Mouse (Mus musculus) brain, embryonic 14.5 days (tissue): ENCODE data around the gene Xylb. TPM values are rescaled to one million over a fixed set of nuclear protein-coding genes. Genes with fewer than 3 reads are reported as not detected.

Source experiments
- DNase-seq: peaks from one replicate; pipeline ENCODE4 v3.0.0-alpha.2; 2011; ENCODE audit warnings: low read depth
- CTCF ChIP-seq: fragments of 200-500 bp; IDR thresholded peaks from 2 replicates; pipeline ENCODE4 v1.5.1; 2012; ENCODE audit warnings: inconsistent platforms, mild to moderate bottlenecking, moderate library complexity, borderline replicate concordance; ENCODE audit not compliant: insufficient read depth, insufficient read length; ENCODE audit errors: extremely low read depth
- POLR2A ChIP-seq: fragments of 200-500 bp; IDR thresholded peaks from 2 replicates; pipeline ENCODE4 v1.6.1; 2012; ENCODE audit warnings: mild to moderate bottlenecking, inconsistent platforms, borderline replicate concordance; ENCODE audit not compliant: poor library complexity, insufficient read depth, insufficient read length, severe bottlenecking; ENCODE audit errors: extremely low read depth
- polyA plus RNA-seq: library from polyadenylated mRNA; depleted of rRNA; stranded (reverse); fragments of >200 nt; gene quantifications from 2 replicates; pipeline ENCODE4 v1.2.3, GENCODE M21; 2012; rRNA removed

Gene Xylb
- polyA plus RNA-seq, 1 experiment: 6.3 TPM

DNA sequence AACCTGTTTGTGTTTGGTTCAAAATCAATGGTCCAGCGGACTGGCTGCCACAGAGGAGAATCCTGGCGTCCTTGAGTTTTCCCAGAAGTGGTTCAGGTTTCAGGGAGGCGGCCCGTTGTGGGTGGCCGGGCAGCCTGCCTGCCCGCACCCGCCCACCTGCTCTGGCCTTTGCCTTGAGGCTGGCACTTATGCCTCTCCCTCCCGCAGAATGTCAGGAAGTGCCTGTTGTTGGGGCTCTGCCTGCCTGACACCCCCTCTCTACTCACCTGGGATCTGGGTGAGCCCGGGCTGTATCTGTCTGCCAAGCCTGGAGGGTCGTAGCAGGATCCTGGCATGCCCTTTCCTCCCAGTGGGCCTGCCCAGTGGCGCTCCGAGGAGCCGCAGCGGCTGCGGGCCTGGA lies 50.7 kb downstream of the Xylb start:
- no peak for DNase-seq
- TF ChIP-seq POLR2A: no peak
- no peak for TF ChIP-seq CTCF

DNA sequence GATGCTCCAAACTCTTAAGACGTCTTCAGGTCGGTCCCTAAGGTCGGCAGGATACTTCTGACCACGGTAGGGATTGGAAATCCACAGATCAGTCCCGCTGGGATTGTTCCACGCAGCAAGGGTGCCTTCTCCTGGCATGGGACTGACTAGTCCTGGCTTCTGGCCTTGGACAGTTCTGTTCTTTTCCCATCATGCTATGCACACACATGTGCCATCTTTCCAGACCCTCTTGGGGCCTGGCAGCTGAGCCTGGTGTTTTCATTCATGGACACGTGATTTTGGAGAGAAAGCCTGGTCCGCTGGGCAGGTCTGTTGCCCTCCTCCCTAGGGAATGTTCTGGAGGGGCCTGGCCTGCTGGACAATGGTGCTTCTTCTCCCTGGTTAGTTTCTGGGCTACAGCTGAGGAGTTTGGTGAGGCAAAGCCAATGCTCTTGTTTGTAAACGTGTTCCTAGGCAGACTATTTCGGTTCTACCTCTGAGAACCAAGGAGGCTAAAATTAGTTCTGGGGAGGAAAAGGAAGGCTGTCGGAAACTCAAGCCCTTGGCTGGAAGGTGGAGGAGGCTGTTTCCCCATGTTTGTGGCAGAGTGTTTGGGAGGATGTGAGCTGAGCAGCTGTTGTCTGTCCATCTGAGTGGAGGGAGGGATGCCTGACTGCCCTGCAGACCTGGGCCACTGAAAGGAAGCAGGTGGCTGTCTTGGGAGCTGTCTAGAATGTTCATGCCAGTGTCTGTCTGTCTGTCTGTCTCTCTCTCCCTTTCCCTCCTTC lies 51.9 kb downstream of the Xylb start:
- DNase-seq: no peak

DNA sequence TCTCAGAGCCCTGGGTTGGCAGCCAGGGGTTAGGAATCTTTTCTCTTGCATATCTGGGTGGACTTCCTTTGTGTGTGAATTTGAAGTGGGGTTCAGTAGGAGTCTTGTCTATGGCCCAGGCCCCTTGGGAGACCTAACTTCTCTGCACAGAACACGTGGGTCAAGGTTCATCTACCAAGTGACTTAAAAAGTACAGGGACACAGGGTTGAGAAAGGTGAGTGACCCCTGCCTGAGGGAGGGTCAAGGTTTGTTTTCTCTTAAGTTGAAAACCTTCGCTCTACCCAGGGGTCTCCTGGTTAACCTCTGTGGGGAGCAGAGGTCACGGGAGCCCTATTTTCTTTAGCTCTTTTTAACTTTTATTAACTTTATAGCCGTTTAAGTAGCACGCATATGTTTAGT lies 52.7 kb downstream of the Xylb start:
- no peak for DNase-seq
- TF ChIP-seq POLR2A (no peak), CTCF (no peak)

More for the DNA sequence above, 51.9 kb downstream of the Xylb start:
- TF ChIP-seq POLR2A (no peak), CTCF (no peak)

DNA sequence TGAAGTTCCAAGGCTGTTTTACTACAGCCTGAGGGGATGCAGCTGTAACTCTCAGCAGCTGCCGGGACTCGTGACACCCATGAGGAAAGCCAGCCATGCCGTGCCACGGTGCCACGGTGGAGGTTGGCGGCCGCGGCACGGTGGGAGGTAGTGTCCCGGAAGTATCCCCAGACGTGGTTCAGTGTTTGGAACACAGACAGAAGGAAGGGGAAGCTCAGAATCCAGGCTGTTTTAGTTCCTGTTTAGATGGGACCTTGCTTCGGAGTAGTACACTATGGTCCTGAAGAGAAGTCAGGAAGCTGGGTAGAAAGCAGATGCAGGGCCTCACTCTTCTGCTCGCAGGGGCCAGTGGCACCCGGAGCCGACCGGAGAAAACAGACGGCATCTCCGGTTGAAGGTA lies 60.8 kb downstream of the Xylb start:
- TF ChIP-seq CTCF (no peak), POLR2A (no peak)
- no peak for DNase-seq

GRCm38 (mm10) chr9:119419852-119420438 lies 62.8 kb downstream of the Xylb start:
- no peak for DNase-seq
- no peak for TF ChIP-seq POLR2A
- no peak for TF ChIP-seq CTCF

DNA sequence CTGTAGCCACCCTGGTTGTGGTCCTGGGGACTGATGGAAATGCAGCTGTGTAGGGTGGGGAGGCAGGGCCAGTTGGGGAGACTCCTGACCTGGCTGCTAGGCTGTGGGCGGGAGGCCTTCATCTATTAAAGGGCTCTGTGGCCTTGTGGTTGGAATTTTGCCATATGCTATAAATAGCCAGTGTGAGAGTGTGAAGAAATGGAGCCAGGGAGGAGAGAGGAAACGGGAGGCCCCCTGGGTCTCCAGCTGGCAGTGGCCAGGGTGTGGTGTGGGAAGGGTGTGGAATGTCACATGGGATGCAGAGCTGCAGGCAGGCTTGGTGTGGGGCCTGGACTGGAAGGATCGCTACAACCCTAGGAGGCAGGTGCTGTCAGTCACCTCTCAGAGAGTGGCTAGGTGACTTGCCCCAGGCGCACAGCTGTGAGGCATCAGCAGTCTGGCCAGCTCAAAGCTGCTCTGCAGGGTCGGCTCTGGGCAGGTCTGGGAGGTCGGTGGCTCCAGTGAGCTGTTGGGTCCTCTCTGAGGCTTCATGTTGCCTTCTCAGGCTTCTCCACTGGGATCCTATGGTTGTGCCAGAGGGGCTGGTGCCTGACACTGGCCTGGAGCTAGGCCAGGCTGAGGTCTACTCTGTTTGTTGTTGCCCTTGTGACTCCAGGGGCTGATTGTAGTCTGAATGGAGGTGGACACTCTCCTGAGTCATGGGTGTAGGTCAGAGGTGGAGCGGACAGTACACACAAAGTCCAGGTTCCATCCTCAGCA lies 68.2 kb downstream of the Xylb start:
- TF ChIP-seq POLR2A: no peak
- TF ChIP-seq CTCF: no peak
- peak; percentile 69 for DNase-seq

DNA sequence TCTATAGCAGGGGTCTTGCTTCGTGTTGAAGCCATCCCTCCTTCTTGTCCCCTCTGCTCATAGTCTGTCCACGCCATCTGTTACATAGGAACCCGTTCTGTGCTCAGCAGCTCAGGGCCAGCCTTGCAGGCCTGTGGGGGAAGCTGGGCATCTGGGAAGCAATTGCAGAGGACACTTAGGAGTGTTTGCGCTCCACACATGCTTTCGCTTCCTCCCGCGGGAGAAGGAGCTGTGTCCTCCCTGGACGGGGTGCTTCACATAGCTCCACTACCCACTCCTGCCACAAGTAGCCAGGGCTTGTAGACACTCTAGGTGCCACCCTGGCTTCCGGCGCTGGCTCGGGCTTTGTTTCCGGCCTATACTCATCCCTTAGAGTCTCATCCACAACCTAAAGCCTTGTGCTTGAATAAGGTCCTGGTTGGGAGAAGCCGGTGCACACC lies 68.8 kb downstream of the Xylb start:
- TF ChIP-seq POLR2A (no peak), CTCF (no peak)
- no peak for DNase-seq

DNA sequence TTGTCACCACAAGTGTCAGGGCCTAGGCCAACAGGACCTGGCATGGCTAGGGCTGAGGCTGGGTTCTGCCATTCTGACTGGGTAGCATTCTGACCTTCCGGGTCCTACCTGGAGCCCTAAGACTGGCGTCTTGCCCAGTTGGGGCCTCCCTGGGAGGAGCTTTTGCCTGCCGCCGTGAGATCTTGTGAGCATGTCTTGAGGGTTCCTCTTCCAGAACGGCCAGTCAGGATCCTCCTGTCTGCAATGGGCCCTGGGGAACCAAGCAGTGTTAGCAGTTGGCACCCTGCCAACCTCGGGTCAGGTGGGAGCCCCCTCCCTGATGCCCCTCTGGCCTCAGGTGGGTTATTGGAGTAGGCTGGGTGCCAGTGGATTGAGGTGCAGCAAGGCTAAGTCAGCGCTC lies 69.3 kb downstream of the Xylb start:
- TF ChIP-seq CTCF (no peak), POLR2A (no peak)
- no peak for DNase-seq

GRCm38 (mm10) chr9:119430311-119430710 lies 73.1 kb downstream of the Xylb start:
- TF ChIP-seq CTCF: peak; percentile 93
- TF ChIP-seq POLR2A: no peak
- peak; percentile 87 for DNase-seq

- DNase-seq: no peak
- TF ChIP-seq POLR2A: no peak
- no peak for TF ChIP-seq CTCF
Measured at GRCm38 (mm10) chr9:119435855-119436254, 78.7 kb downstream of the Xylb start.

- DNase-seq: no peak
- no peak for TF ChIP-seq POLR2A
- no peak for TF ChIP-seq CTCF
Measured at GRCm38 (mm10) chr9:119438065-119438464, 80.9 kb downstream of the Xylb start.

DNA sequence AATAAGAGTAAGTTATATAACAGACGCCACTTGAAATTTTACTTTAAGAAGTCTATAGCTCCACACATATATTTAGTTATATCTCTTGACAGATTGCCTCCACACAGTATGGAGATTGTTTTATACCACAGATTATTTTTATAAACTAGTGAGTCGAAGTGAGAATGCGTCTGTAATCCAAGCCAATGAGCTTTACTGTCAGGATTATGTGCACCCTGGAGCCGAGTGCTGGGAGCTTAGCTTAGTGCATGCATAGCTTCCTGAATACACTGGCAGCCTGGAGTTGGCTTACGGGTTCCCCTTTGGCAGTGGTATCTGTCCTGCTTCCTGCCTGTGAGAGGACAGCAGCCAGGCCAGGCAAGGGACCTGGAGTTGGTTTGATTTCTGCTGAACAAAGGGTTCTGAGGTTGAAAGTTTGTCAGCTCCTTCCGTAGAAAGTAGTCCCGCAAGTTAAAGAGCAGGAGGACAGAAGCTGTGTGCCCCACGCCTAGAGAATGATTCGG lies 81.4 kb downstream of the Xylb start:
- TF ChIP-seq POLR2A (no peak), CTCF (no peak)
- DNase-seq: no peak

Other genes starting within 250 kb of the Xylb start
- 1.4 and 2.1 TPM in 2 replicates for gene Acaa1b, start 200.3 kb upstream of the Xylb start, polyA plus RNA-seq
- not detected in 2 replicates for gene Gm47289, start 198.2 kb upstream of the Xylb start, polyA plus RNA-seq
- 0.06 and 0.10 TPM in 2 replicates for gene Slc22a13, start 148.3 kb upstream of the Xylb start, polyA plus RNA-seq
- gene Oxsr1, start 35.0 kb upstream of the Xylb start, polyA plus RNA-seq: 53.8 and 55.0 TPM in 2 replicates
- 132 and 164 TPM in 2 replicates for gene Acaa1a, start 17.7 kb upstream of the Xylb start, polyA plus RNA-seq
- 3.1 and 4.4 TPM in 2 replicates for gene Myd88, start 16.0 kb upstream of the Xylb start, polyA plus RNA-seq
- 0.04 and 0.05 TPM in 2 replicates for gene Slc22a14, start 8.2 kb downstream of the Xylb start, polyA plus RNA-seq
- gene Acvr2b, start 44.7 kb downstream of the Xylb start, polyA plus RNA-seq: 22.1 and 32.1 TPM in 2 replicates
- 21.4 and 25.7 TPM in 2 replicates for gene Exog, start 87.6 kb downstream of the Xylb start, polyA plus RNA-seq
- gene Scn5a, start 221.6 kb downstream of the Xylb start, polyA plus RNA-seq: 0.97 and 1.5 TPM in 2 replicates